Mouse (Mus musculus) bone marrow macrophage, adult 2 months (primary cell): ENCODE data around the gene Krt28.

Source experiments
- CTCF ChIP-seq: IDR thresholded peaks from 2 replicates; pipeline ENCODE4 v1.5.1; 2012; ENCODE audit warnings: low read depth, mild to moderate bottlenecking, low read length, moderate library complexity
- POLR2A ChIP-seq: IDR thresholded peaks from 2 replicates; pipeline ENCODE4 v1.6.1; 2012; ENCODE audit warnings: mild to moderate bottlenecking, low read depth, low read length, borderline replicate concordance

DNA sequence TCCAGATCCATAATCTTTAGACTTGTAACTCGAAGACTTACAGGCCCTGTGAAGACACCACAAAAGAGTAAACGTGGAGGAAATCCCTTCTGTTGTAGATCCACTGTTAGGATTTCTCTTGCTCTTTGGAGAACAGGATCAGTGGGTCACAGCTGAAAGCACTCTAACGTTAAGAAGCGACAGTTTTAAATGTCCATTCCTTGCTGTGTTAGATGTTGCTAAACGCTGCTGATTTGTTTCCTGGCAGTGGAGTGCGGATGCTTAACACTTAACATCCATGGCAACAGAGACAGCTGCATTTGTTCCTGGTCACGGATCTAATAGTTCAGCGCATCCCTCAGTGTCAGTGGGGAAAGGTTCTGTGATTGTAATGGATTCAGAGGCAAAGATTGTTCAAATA, 58.2 kb downstream of the Krt28 start:
- TF ChIP-seq CTCF (no peak), POLR2A (no peak)
